14 mouse cellular contexts compared by ENCODE assay signal in genomic region chr13:99561843-99562550, GRCm38 (mm10). TPM values are rescaled to one million over a fixed set of nuclear protein-coding genes. Genes with fewer than 3 reads are reported as not detected.
DNase-seq lines count a peak whose midpoint lies in the region; ATAC-seq and TF ChIP-seq lines count a peak whose summit lies in the region.
"Had no signal": no experiment of that assay in that cellular context is flagged by ENCODE, and none has a peak within 500 bp of the region (broad histone marks: within the 10 kb centered on the region; RNA-seq: fewer than 3 reads in every experiment).

No protein-coding gene starts in this region.

- no peak for DNase-seq in stomach, postnatal 0 days (ENCODE audit: low spot score)
- DNase-seq in limb, embryonic 11.5 days (ENCODE audit: low spot score): peak; percentile 67
- peak; percentile 82 for DNase-seq in retina, postnatal 1 day
- no peak for DNase-seq in heart, postnatal 14 days
- DNase-seq in cerebellum, postnatal 25 days: no peak
- DNase-seq in frontal cortex, postnatal 10 days (ENCODE audit: low spot score in 2 of 2): no peak
- DNase-seq: adrenal gland, adult 2 months; cerebellum, adult 11 months; kidney, adult 11 months; spleen, adult 18-20 months had no signal

- no peaks in the 10 kb centered on the region for H3K27me3 ChIP-seq in stomach, embryonic 14.5 days (ENCODE audit: control insufficient read depth, insufficient read depth, low read length)
- no peaks in the 10 kb centered on the region for H3K27me3 ChIP-seq in stomach, postnatal 0 days (ENCODE audit: control insufficient read depth, insufficient read depth, low read length)
- H3K27me3 ChIP-seq in forebrain, embryonic 15.5 days: no peaks in the 10 kb centered on the region
- H3K27me3 ChIP-seq in limb, embryonic 11.5 days (ENCODE audit: control insufficient read depth, insufficient read depth, low read length): no peaks in the 10 kb centered on the region

- H3K9ac ChIP-seq in stomach, embryonic 14.5 days (replicated peaks; ENCODE audit: low read depth, low read length): no peak overlapping the region
- H3K9ac ChIP-seq in stomach, postnatal 0 days (ENCODE audit: low read length): no peak overlapping the region
- H3K9ac ChIP-seq in forebrain, embryonic 15.5 days (replicated peaks): no peak overlapping the region
- no peak overlapping the region for H3K9ac ChIP-seq in limb, embryonic 11.5 days (ENCODE audit: low read length)
- H3K9ac ChIP-seq: liver, embryonic 14.5 days had no signal

- TF ChIP-seq CTCF in stomach, postnatal 0 days (IDR thresholded peaks at IDR 0.05; ENCODE audit: low read depth): no peak

- WGBS in stomach, embryonic 14.5 days: 59% methylated on average over 10 of the region's 10 CpGs
- WGBS in stomach, postnatal 0 days: 62% methylated on average over 10 of the region's 10 CpGs
- WGBS in forebrain, embryonic 15.5 days: 14% methylated on average over 10 of the region's 10 CpGs
- WGBS in limb, embryonic 11.5 days: 36% methylated on average over 10 of the region's 10 CpGs

- no peaks in the 10 kb centered on the region for H3K36me3 ChIP-seq in stomach, embryonic 14.5 days (ENCODE audit: control insufficient read depth, insufficient read depth, low read length)
- no peaks in the 10 kb centered on the region for H3K36me3 ChIP-seq in stomach, postnatal 0 days (ENCODE audit: control insufficient read depth, insufficient read depth, low read length)
- H3K36me3 ChIP-seq in forebrain, embryonic 15.5 days: no peaks in the 10 kb centered on the region
- no peaks in the 10 kb centered on the region for H3K36me3 ChIP-seq in limb, embryonic 11.5 days (ENCODE audit: control insufficient read depth, insufficient read depth, low read length)

- intact Hi-C loops in heart, postnatal 14 days (cut with DNase I): no loop called here

- H3K9me3 ChIP-seq in stomach, embryonic 14.5 days (ENCODE audit: control insufficient read depth, low read depth, low read length): no peaks in the 10 kb centered on the region
- H3K9me3 ChIP-seq in stomach, postnatal 0 days (ENCODE audit: control insufficient read depth, low read length): no peaks in the 10 kb centered on the region
- H3K9me3 ChIP-seq in forebrain, embryonic 15.5 days: no peaks in the 10 kb centered on the region
- no peaks in the 10 kb centered on the region for H3K9me3 ChIP-seq in limb, embryonic 11.5 days (ENCODE audit: control insufficient read depth, low read length)

- 0 out of 2 replicates have a peak, but pooled peaks have one; percentile 18 for ATAC-seq in stomach, embryonic 14.5 days (ENCODE audit: insufficient number of reproducible peaks, insufficient read depth, low FRiP score, low read depth)
- ATAC-seq in stomach, postnatal 0 days (ENCODE audit: low FRiP score, low TSS enrichment): no peak
- peak; percentile 73; the same call in 1 of the 2 replicates for ATAC-seq in forebrain, embryonic 15.5 days (replicated peaks)
- 0 out of 2 replicates have a peak, but pooled peaks have one; percentile 31 for ATAC-seq in limb, embryonic 11.5 days (ENCODE audit: insufficient number of reproducible peaks, low FRiP score, low TSS enrichment, low read depth)

- no peak for TF ChIP-seq EP300 in stomach, postnatal 0 days (optimal IDR thresholded peaks at IDR 0.05)

- H3K4me1 ChIP-seq in stomach, embryonic 14.5 days (ENCODE audit: control insufficient read depth, insufficient read depth, low read length): peaks cover 10% of the 10 kb centered on the region; the same call in 1 of the 2 replicates
- H3K4me1 ChIP-seq in stomach, postnatal 0 days (replicated peaks; ENCODE audit: control insufficient read depth, insufficient read depth): no peaks in the 10 kb centered on the region
- H3K4me1 ChIP-seq in forebrain, embryonic 15.5 days: peaks cover 27% of the 10 kb centered on the region
- H3K4me1 ChIP-seq in limb, embryonic 11.5 days (ENCODE audit: control insufficient read depth, insufficient read depth, low read length): peaks cover 14% of the 10 kb centered on the region

- H3K4me3 ChIP-seq in stomach, embryonic 14.5 days (ENCODE audit: low read depth, low read length): no peak overlapping the region
- no peak overlapping the region for H3K4me3 ChIP-seq in stomach, postnatal 0 days (ENCODE audit: low read depth, low read length)
- no peak overlapping the region for H3K4me3 ChIP-seq in forebrain, embryonic 15.5 days
- H3K4me3 ChIP-seq in limb, embryonic 11.5 days (ENCODE audit: low read depth, low read length): no peak overlapping the region

- H3K4me2 ChIP-seq in stomach, embryonic 14.5 days (replicated peaks; ENCODE audit: low read depth, low read length): no peak overlapping the region
- no peak overlapping the region for H3K4me2 ChIP-seq in stomach, postnatal 0 days (replicated peaks; ENCODE audit: low read depth)
- H3K4me2 ChIP-seq in forebrain, embryonic 15.5 days (replicated peaks): no peak overlapping the region
- no peak overlapping the region; the same call in 1 of the 2 replicates for H3K4me2 ChIP-seq in limb, embryonic 11.5 days (ENCODE audit: low read depth, severe bottlenecking)

- no peak overlapping the region for H3K27ac ChIP-seq in stomach, embryonic 14.5 days (ENCODE audit: low read length)
- no peak overlapping the region for H3K27ac ChIP-seq in stomach, postnatal 0 days (replicated peaks)
- 0 out of 2 replicates have a peak overlapping the region, but pooled peaks have one; percentile 11 for H3K27ac ChIP-seq in forebrain, embryonic 15.5 days (replicated peaks)
- H3K27ac ChIP-seq in limb, embryonic 11.5 days (replicated peaks; ENCODE audit: low read depth, low read length): peak overlapping the region; percentile 1; the same call in 1 of the 2 replicates
- H3K27ac ChIP-seq: liver, embryonic 14.5 days had no signal

RNA-seq across cellular contexts. Expression of gene Map1b, which starts 45.7 kb away (rescaled TPM):
- 244 and 252 TPM in 2 replicates for polyA plus RNA-seq in stomach, embryonic 14.5 days (2014; fragmentation: Nextera tagmentation; extraction: Ambion mirVana)
- 54.1 and 63.8 TPM in 2 replicates for polyA plus RNA-seq in stomach, postnatal 0 days (2015; fragmentation: Nextera tagmentation; extraction: Ambion mirVana)
- 1,899 and 1,916 TPM in 2 replicates for polyA plus RNA-seq in forebrain, embryonic 15.5 days (2015; fragmentation: Nextera tagmentation; extraction: Ambion mirVana)
- 63.2 and 72.0 TPM in 2 replicates for polyA plus RNA-seq in limb, embryonic 11.5 days (2014; fragmentation: Nextera tagmentation; extraction: Ambion mirVana)
- total RNA-seq in heart, postnatal 14 days (2021): 10 to 100 TPM; 20.6 to 24.3 TPM
- total RNA-seq: common myeloid progenitor, adult 5-6 weeks had no signal

Comparison
In these comparisons a context has a peak if more than half of its experiments do, and no peak if none do; other contexts are left out.
1. H3K27ac ChIP-seq: peak in forebrain, embryonic 15.5 days (single experiment) and limb, embryonic 11.5 days (single experiment); none in stomach, embryonic 14.5 days (single experiment) and stomach, postnatal 0 days (single experiment).
2. DNase-seq: peak in limb, embryonic 11.5 days (single experiment) and retina, postnatal 1 day (single experiment); none in stomach, postnatal 0 days (single experiment), heart, postnatal 14 days (0 of 2), cerebellum, postnatal 25 days (0 of 2) and frontal cortex, postnatal 10 days (0 of 2).